Mouse (Mus musculus) heart, adult 2 months (tissue): ENCODE measurements around the gene Pex1. TPM values are rescaled to one million over a fixed set of nuclear protein-coding genes. Genes with fewer than 3 reads are reported as not detected.
"Not testable (repeated sequence)": the region's sequence is repeated elsewhere in the genome, so short reads cannot be mapped to it uniquely, and the experiment has no call there.

Source experiments
- DNase-seq, 2 experiments: peaks; one replicate each; pipeline ENCODE4 v3.0.0; 2021
- H3K27ac ChIP-seq: fragments of 200-600 bp; 2 replicates; pipeline ENCODE4 v1.8.1; 2022
- H3K27me3 ChIP-seq: fragments of 200-500 bp; 2 replicates; pipeline ENCODE4 v1.6.1; 2012; ENCODE audit warnings: mild to moderate bottlenecking, low read length, inconsistent platforms, mixed read lengths; ENCODE audit not compliant: control insufficient read depth, insufficient read depth
- H3K36me3 ChIP-seq: fragments of 200-500 bp; 2 replicates; pipeline ENCODE4 v1.6.1; 2012; ENCODE audit warnings: low read length, inconsistent platforms; ENCODE audit not compliant: control insufficient read depth, insufficient read depth
- H3K4me1 ChIP-seq: fragments of 200-500 bp; 2 replicates; pipeline ENCODE4 v1.6.1; 2011; ENCODE audit warnings: low read length; ENCODE audit not compliant: control insufficient read depth, insufficient read depth
- H3K4me3 ChIP-seq: fragments of 200-600 bp; 2 replicates; pipeline ENCODE4 v1.8.1; 2022
- H3K79me2 ChIP-seq: fragments of 200-500 bp; replicated peaks from 2 replicates; pipeline ENCODE4 v1.6.1; 2012; ENCODE audit warnings: mild to moderate bottlenecking, inconsistent platforms, low read length, moderate library complexity, mixed read lengths; ENCODE audit not compliant: control insufficient read depth, insufficient read depth
- H3K9ac ChIP-seq: fragments of 200-500 bp; 2 replicates; pipeline ENCODE4 v1.6.1; 2012; ENCODE audit warnings: low read depth, mild to moderate bottlenecking, control low read depth, inconsistent platforms, low read length, mixed read lengths
- CTCF ChIP-seq: fragments of 200-600 bp; IDR thresholded peaks from 2 replicates; pipeline ENCODE4 v1.8.1; 2022; ENCODE audit warnings: antibody characterized with exemption, mild to moderate bottlenecking, moderate library complexity
- EP300 ChIP-seq: fragments of 200-500 bp; IDR thresholded peaks from 2 replicates; pipeline ENCODE4 v1.6.1; 2011; ENCODE audit warnings: low read depth, low read length, control low read depth; ENCODE audit not compliant: insufficient read depth
- POLR2A ChIP-seq: fragments of 200-500 bp; IDR thresholded peaks from 2 replicates; pipeline ENCODE4 v1.6.1; 2011; ENCODE audit warnings: mild to moderate bottlenecking, low read depth, low read length, control low read depth; ENCODE audit not compliant: insufficient read depth
- WGBS: fragments of 180-500 bp; shearing (Covaris S2); methylation state at CpG from one replicate; pipeline ENCODE4 v1.1.7; 2018; 5-methylcytosine and 5-hydroxymethylcytosine counted together
- intact Hi-C: fragments of 180-260 bp; cut with DNase I; formaldehyde crosslinking; loops from one replicate; pipeline ENCODE4 v1.15.1; 2025
- polyA plus RNA-seq: library from polyadenylated mRNA; depleted of rRNA; stranded (reverse); fragments of >200 nt; gene quantifications from 2 replicates; pipeline ENCODE4 v1.2.3, GENCODE M21; 2012
- total RNA-seq, 2 experiments: library from RNA; stranded (reverse); gene quantifications; 2 replicates each; pipeline ENCODE4 v1.2.3; 2021

The Pex1 gene
- total and polyA plus RNA-seq, 3 experiments = 5.4 to 9.3 (median 8.8) TPM

DNA sequence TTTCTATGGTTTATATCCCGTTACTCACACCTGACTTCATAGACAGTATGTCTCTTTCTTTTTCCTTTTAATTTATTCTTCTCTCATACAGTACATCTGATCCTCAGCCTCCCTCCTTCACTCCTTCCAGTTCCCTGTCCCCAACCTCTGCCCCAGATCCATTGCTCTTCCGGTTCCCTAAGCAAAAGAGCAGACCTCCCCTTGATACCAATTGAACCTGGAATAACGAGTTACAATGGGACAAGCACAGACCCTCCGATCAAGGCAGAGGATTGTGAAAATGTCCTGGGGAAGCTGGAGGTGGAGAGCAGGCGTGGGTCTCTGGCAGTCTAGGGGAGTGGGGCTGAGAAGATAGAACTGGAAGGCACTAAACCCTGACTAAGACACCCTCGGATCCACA lies 55.0 kb downstream of the Pex1 start, which contains the start of gene Tmbim7:
TSS of gene Tmbim7 (plus strand) at position 301 of the 400 bp plus-strand sequence.
- no peaks in the 10 kb centered on the region for H3K79me2 ChIP-seq
- TF ChIP-seq EP300 = no peak
- no peak for TF ChIP-seq POLR2A
- no peak for TF ChIP-seq CTCF
- intact Hi-C loops = no loop called here
- 79% methylated on average over 6 of the region's 6 CpGs for WGBS
- H3K4me3 ChIP-seq = no peak within 1 kb of the TSS
- no peak within 1 kb of the TSS for H3K9ac ChIP-seq
- H3K27ac ChIP-seq = no peak within 1 kb of the TSS
- DNase-seq = no peak
- peaks cover 2% of the 10 kb centered on the region; the same call in 1 of the 2 replicates for H3K36me3 ChIP-seq
- peaks cover 2% of the 10 kb centered on the region for H3K4me1 ChIP-seq
- no peaks in the 10 kb centered on the region for H3K27me3 ChIP-seq

DNA sequence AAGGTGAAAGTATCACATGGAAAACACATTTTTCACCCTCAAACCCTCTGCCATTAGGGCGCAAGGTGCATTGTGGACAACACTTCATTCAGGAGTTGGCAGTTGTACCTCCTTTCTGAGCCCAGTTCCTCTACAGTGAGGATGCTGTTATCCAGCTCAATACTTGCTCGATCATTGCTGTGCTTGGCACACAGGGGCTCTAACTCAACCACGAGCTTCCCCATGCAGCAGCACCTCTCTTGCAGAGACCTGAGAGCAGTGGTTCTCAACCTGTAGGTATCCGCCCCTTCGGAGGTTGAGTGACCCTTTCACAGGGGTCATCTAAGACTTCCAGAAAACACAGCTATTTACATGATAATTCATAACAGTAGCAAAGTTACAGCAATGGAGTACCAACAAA lies 55.8 kb downstream of the Pex1 start:
- no peak overlapping the region for H3K9ac ChIP-seq
- H3K79me2 ChIP-seq = no peaks in the 10 kb centered on the region
- TF ChIP-seq POLR2A (no peak), CTCF (no peak), EP300 (no peak)
- H3K27me3 ChIP-seq = no peaks in the 10 kb centered on the region
- peaks cover 2% of the 10 kb centered on the region; the same call in 1 of the 2 replicates for H3K36me3 ChIP-seq
- no peak overlapping the region for H3K4me3 ChIP-seq
- intact Hi-C loops = no loop called here
- WGBS = 82% methylated on average over 5 of the region's 5 CpGs
- no peaks in the 10 kb centered on the region; the same call in 1 of the 2 replicates for H3K4me1 ChIP-seq
- DNase-seq = no peak
- H3K27ac ChIP-seq = no peak overlapping the region

DNA sequence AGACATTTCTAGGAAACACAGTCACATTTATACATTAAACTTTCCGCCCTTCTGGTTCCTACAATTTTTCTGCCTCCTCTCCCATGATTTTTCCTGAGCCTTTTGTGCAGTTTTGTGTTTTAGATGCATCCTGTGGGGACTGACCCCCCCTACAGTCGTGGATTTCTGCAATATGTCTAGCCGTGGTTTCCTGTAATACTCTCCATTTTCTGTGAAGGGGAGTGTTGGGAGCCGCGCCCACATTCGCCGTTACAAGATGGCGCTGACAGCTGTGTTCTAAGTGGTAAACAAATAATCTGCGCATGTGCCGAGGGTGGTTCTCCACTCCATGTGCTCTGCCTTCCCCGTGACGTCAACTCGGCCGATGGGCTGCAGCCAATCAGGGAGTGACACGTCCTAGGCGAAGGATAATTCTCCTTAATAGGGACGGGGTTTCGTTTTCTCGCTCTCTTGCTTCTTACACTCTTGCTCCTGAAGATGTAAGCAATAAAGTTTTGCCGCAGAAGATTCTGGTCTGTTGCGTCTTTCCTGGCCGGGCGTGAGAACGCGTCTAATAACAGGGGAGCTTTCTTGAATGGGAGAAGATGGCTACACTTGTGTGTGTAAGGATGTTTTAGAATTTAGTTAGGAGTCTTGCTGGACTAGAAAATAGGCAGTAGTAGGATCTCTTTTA lies 57.2 kb downstream of the Pex1 start:
- H3K4me3 ChIP-seq, H3K4me1 ChIP-seq, H3K9ac ChIP-seq, intact Hi-C loops, H3K79me2 ChIP-seq, DNase-seq, H3K27me3 ChIP-seq, H3K27ac ChIP-seq, H3K36me3 ChIP-seq: not testable (repeated sequence)
- whole genome bisulfite sequencing = 89% methylated on average over 16 of the region's 25 CpGs

DNA sequence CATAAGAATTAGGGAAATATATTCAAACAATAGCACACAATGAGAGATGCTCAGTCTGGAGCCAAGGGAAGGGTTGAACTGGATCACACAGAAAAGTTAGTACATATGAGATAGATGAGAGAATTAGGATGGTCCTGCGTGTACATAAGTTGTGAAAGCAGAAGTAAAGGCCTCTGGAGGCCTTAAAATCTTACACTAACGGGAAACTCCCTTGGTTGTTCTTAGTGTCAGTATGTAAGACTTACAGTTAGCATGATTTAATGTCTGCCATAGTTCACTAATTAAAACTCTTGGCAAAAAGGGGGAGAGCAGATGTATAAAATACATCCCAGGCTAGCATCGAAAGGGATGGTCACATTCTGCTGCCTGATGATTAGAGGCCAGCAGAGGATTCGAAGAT lies 57.9 kb downstream of the Pex1 start:
- intact Hi-C loops = no loop called here
- H3K27me3 ChIP-seq = no peaks in the 10 kb centered on the region
- H3K4me1 ChIP-seq = no peaks in the 10 kb centered on the region
- no peak for TF ChIP-seq CTCF
- no peak for DNase-seq
- no peaks in the 10 kb centered on the region for H3K79me2 ChIP-seq
- H3K27ac ChIP-seq = no peak overlapping the region
- no peak overlapping the region for H3K4me3 ChIP-seq
- 82% methylated on average over 4 of the region's 4 CpGs for WGBS
- no peak overlapping the region for H3K9ac ChIP-seq
- no peaks in the 10 kb centered on the region for H3K36me3 ChIP-seq

DNA sequence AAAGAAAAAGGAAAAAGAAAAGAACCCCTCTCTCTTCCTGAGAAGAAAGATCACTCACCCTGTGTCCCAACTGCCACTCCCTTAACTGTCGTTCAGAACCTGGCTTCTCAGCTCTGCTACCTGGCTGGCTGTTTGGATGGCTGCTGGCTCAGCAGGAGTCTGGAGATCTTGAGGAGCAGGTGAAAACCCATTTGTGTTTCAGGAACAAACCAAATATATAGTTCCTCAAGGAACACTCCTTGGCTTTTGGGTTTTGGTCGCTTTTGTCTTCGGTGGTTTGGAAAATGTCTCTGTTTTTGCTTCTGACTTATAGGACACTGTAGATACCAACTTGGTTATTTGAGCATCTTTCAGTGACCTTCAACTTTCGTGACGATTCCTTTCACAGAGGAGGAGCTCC lies 61.2 kb downstream of the Pex1 start, which contains the start of gene Gatad1:
TSS of gene Gatad1 (minus strand) at position 101 of the 400 bp plus-strand sequence.
- H3K27ac ChIP-seq = no peak within 1 kb of the TSS
- H3K36me3 ChIP-seq = no peaks in the 10 kb centered on the region
- no peaks in the 10 kb centered on the region for H3K27me3 ChIP-seq
- no peak within 1 kb of the TSS for H3K4me3 ChIP-seq
- 75% methylated on average over 5 of the region's 5 CpGs for WGBS
- no peaks in the 10 kb centered on the region for H3K4me1 ChIP-seq
- no peak within 1 kb of the TSS for H3K9ac ChIP-seq
- intact Hi-C loops = no loop called here
- DNase-seq = no peak
- TF ChIP-seq EP300 = no peak
- H3K79me2 ChIP-seq = no peaks in the 10 kb centered on the region

DNA sequence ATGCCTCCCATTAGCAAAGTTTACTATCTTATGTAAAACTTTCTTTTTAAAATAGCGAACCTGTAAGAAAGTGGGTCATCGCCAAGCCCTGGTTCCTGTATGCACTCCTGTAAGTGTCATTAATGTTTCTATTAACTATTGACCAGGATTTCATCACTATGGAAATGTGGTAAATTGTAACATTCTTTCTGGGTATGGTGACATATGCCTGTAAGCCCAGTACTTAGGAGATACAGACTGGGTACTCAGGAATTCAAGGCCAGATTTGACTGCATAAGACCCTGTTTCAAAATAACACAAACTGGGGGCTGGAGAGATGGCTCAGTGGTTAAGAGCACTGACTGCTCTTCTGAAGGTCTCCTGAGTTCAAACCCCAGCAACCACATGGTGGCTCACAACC lies 69.4 kb downstream of the Pex1 start:
- intact Hi-C loops = no loop called here
- no peaks in the 10 kb centered on the region for H3K4me1 ChIP-seq
- 93% methylated on average over 2 of the region's 2 CpGs for WGBS
- H3K27ac ChIP-seq = no peak overlapping the region
- DNase-seq = no peak
- H3K9ac ChIP-seq = no peak overlapping the region
- H3K36me3 ChIP-seq = no peaks in the 10 kb centered on the region
- TF ChIP-seq EP300 (no peak), POLR2A (no peak), CTCF (no peak)
- H3K4me3 ChIP-seq = no peak overlapping the region
- H3K27me3 ChIP-seq = no peaks in the 10 kb centered on the region
- H3K79me2 ChIP-seq = no peaks in the 10 kb centered on the region
